Mouse (Mus musculus): ENCODE data around the gene Olfr1475.

GRCm38 (mm10) chr19:13527613-13528012, 47.6 kb upstream of the Olfr1475 start, which contains the start of gene Olfr1480:
- TF ChIP-seq CTCF (conservative IDR thresholded peaks at IDR 0.05; ENCODE audit: low read length) (no peak), NANOG (IDR thresholded peaks at IDR 0.05; ENCODE audit: borderline replicate concordance, low read length) (no peak)

Data from E14TG2a.4 (cell line).